Mouse (Mus musculus): ENCODE data around the gene Dusp2. TPM values are rescaled to one million over a fixed set of nuclear protein-coding genes. Genes with fewer than 3 reads are reported as not detected.

Dusp2 gene
- total and polyA plus RNA-seq, 2 experiments from 2014 or later: 10.8 to 23.0 TPM

DNA sequence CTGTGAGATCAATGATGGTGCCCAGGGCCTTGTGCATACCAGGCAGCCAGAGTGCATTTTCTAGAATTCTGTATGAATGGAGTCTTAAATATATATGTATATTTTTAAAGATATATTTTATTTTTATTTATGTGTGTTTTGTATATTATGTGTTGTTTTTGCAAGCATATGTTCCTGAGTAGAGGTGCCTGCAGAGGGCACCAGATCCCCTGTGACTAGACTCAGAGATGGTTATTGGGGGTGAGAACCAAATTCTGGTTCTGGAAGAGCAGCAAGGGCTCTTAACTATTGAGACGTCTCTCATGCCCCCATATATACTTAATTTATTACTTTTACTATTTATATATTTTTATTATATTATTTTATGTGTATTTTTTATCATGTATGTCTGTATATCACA lies 24.8 kb upstream of the Dusp2 start:
- 86% methylated on average over 1 of the region's 1 CpGs for WGBS
- TF ChIP-seq CTCF (IDR thresholded peaks at IDR 0.05): no peak
- no peak for ATAC-seq (ENCODE audit: low FRiP score)

DNA sequence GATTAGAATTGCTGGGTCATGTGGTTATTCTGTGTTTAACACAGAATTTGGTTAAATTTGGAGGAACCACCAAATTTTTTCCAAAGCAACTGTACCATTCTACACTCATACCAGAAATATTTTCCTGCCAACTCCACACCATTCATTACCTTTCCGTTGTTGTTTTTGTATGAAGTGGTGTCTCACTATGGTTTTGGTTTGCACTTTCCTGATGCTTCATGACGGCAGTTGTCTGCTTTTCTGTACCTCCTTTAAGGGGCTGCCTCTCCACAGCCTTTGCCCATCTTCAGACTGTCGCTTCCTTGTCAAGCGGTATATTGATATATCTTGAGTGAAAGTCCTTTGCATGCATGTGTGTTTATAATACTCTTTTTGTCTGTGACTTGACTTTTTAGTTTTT lies 23.2 kb upstream of the Dusp2 start:
- H3K9ac ChIP-seq (replicated peaks; ENCODE audit: low read length, poor library complexity, severe bottlenecking): no peak overlapping the region
- WGBS: 92% methylated on average over 4 of the region's 4 CpGs
- no peak overlapping the region for H3K27ac ChIP-seq (ENCODE audit: low read depth, low read length)
- no peak overlapping the region for H3K4me2 ChIP-seq (ENCODE audit: low read depth, low read length, poor library complexity, severe bottlenecking)
- H3K36me3 ChIP-seq (ENCODE audit: insufficient read depth, low read length): no peaks in the 10 kb centered on the region
- no peak for TF ChIP-seq CTCF (IDR thresholded peaks at IDR 0.05)
- no peak for ATAC-seq (ENCODE audit: low FRiP score)
- DNase-seq (ENCODE audit: low spot score): no peak
- no peaks in the 10 kb centered on the region for H3K27me3 ChIP-seq (ENCODE audit: insufficient read depth, low read length)
- H3K4me1 ChIP-seq (ENCODE audit: insufficient read depth, low read length): no peaks in the 10 kb centered on the region
- H3K4me3 ChIP-seq (ENCODE audit: low read depth, low read length): no peak overlapping the region
- H3K9me3 ChIP-seq (ENCODE audit: low read length): no peaks in the 10 kb centered on the region

More for the DNA sequence above, 24.8 kb upstream of the Dusp2 start:
- no peak for DNase-seq (ENCODE audit: low spot score)
- Histone ChIP-seq H3K4me2 (ENCODE audit: low read depth, low read length, poor library complexity, severe bottlenecking) (no peak overlapping the region), H3K36me3 (ENCODE audit: insufficient read depth, low read length) (no peaks in the 10 kb centered on the region), H3K9ac (replicated peaks; ENCODE audit: low read length, poor library complexity, severe bottlenecking) (no peak overlapping the region), H3K4me1 (ENCODE audit: insufficient read depth, low read length) (no peaks in the 10 kb centered on the region), H3K27me3 (ENCODE audit: insufficient read depth, low read length) (no peaks in the 10 kb centered on the region), H3K4me3 (ENCODE audit: low read depth, low read length) (no peak overlapping the region), H3K9me3 (ENCODE audit: low read length) (no peaks in the 10 kb centered on the region), H3K27ac (ENCODE audit: low read depth, low read length) (no peak overlapping the region)

DNA sequence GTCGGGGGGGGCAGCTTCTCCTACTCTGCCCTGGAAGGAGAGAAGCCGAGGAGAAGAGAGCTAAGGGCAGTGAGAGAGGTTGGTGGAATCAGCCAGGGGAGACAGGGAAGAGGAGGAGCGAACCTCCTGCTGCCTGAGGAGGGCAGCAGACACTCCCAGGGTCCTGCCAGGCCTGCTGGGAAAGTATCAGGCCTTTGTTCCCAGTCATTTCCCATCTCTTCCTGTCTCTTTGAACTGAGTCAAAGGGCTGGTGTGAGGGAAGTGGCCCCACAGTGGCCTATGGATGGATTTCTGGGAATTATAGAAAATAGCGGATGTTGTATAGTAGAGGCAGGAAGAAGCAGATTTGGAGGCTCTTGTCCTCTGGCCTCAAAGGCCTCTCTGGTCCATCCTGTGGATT lies 22.1 kb upstream of the Dusp2 start:
- no peaks in the 10 kb centered on the region for H3K27me3 ChIP-seq (ENCODE audit: insufficient read depth, low read length)
- H3K27ac ChIP-seq (ENCODE audit: low read depth, low read length): no peak overlapping the region
- ATAC-seq (ENCODE audit: low FRiP score): no peak
- no peaks in the 10 kb centered on the region for H3K9me3 ChIP-seq (ENCODE audit: low read length)
- 52% methylated on average over 4 of the region's 4 CpGs for WGBS
- no peaks in the 10 kb centered on the region for H3K4me1 ChIP-seq (ENCODE audit: insufficient read depth, low read length)
- no peak overlapping the region for H3K4me3 ChIP-seq (ENCODE audit: low read depth, low read length)
- peak; percentile 19 for TF ChIP-seq CTCF (IDR thresholded peaks at IDR 0.05)
- DNase-seq (ENCODE audit: low spot score): no peak
- no peak overlapping the region for H3K9ac ChIP-seq (replicated peaks; ENCODE audit: low read length, poor library complexity, severe bottlenecking)
- no peaks in the 10 kb centered on the region for H3K36me3 ChIP-seq (ENCODE audit: insufficient read depth, low read length)
- no peak overlapping the region for H3K4me2 ChIP-seq (ENCODE audit: low read depth, low read length, poor library complexity, severe bottlenecking)

DNA sequence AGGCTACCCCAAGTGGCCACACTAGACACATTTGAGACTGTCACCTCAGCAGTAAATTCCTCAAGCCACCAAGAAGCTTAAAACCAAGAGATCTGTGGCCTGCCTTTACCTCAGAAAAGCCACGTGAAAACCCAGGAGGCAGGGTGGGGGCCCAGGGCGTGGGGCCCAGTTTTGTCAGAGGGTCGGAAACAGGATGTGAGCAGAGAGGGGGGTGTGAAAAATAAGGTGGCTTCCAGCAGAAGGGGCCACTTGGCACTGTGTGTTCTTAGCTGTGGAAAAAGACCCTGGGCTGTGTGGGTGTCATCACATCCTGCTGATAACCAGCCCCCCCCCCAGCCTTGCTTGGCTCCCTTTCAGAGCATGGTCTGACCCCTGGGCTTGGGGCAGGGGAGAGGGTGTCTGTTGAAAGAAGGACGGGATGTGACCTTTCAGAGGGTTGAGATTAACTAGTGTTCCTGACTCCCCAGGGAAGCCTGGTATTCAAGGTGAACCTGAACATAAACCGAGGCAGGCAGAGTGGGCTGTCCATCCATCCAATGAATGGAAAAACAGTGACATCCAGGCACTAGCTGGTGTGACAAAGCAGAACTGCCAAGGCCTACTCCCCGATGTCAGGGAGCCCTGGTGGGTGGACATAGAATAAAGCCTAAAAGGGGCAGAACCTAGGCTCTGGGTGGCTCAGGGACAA lies 21.3 kb upstream of the Dusp2 start:
- Histone ChIP-seq H3K9me3 (ENCODE audit: low read length) (no peaks in the 10 kb centered on the region), H3K36me3 (ENCODE audit: insufficient read depth, low read length) (no peaks in the 10 kb centered on the region), H3K4me2 (ENCODE audit: low read depth, low read length, poor library complexity, severe bottlenecking) (no peak overlapping the region), H3K9ac (replicated peaks; ENCODE audit: low read length, poor library complexity, severe bottlenecking) (no peak overlapping the region), H3K27ac (ENCODE audit: low read depth, low read length) (no peak overlapping the region), H3K27me3 (ENCODE audit: insufficient read depth, low read length) (no peaks in the 10 kb centered on the region), H3K4me3 (ENCODE audit: low read depth, low read length) (no peak overlapping the region), H3K4me1 (ENCODE audit: insufficient read depth, low read length) (no peaks in the 10 kb centered on the region)
- DNase-seq (ENCODE audit: low spot score) (no peak), ATAC-seq (ENCODE audit: low FRiP score) (no peak)
- 73% methylated on average over 6 of the region's 6 CpGs for WGBS
- no peak for TF ChIP-seq CTCF (IDR thresholded peaks at IDR 0.05)

DNA sequence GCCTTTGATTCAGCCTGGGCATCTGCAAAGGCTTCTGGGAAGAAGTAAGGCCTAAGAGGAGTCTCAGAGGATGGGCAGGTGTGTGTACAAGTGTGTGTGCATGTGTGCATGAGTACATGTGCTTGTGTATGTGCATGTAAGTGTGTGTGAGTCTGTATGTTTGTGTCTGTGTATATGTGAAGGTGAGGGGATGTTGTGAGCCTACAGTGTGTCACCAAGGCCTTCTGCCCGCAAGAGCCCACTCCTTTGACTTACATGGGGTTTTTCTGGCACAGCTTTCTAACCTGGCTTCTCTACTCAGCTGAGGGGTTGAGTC lies 20.8 kb upstream of the Dusp2 start:
- TF ChIP-seq CTCF (IDR thresholded peaks at IDR 0.05): no peak
- WGBS: 94% methylated on average over 1 of the region's 1 CpGs

DNA sequence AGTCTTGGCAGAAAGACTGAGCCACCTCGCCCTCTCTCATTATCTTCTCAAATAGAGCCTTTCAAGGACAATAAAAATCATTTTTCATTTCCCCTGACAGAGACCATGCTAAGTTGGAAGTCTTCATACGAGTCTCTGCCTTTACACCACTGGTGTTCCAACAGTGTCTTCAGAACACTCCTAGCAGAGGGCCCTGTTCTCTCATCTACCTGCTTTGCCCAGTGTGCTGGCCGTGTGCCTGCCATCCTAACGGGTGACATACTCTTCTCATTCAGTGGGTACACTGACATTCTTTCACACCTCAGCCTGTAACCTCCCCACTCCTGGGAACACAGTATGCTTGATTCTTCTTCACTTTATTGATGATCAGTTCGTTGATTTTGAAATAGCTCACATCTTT lies 19.5 kb upstream of the Dusp2 start:
- Histone ChIP-seq H3K9ac (replicated peaks; ENCODE audit: low read length, poor library complexity, severe bottlenecking) (no peak overlapping the region), H3K36me3 (ENCODE audit: insufficient read depth, low read length) (no peaks in the 10 kb centered on the region), H3K9me3 (ENCODE audit: low read length) (no peaks in the 10 kb centered on the region), H3K27ac (ENCODE audit: low read depth, low read length) (no peak overlapping the region), H3K4me3 (ENCODE audit: low read depth, low read length) (no peak overlapping the region), H3K27me3 (ENCODE audit: insufficient read depth, low read length) (no peaks in the 10 kb centered on the region), H3K4me1 (ENCODE audit: insufficient read depth, low read length) (no peaks in the 10 kb centered on the region), H3K4me2 (ENCODE audit: low read depth, low read length, poor library complexity, severe bottlenecking) (no peak overlapping the region)
- DNase-seq (ENCODE audit: low spot score) (no peak), ATAC-seq (ENCODE audit: low FRiP score) (no peak)
- WGBS: 82% methylated on average over 5 of the region's 5 CpGs
- no peak for TF ChIP-seq CTCF (IDR thresholded peaks at IDR 0.05)

More for the DNA sequence above, 20.8 kb upstream of the Dusp2 start:
- no peak for ATAC-seq (ENCODE audit: low FRiP score)
- DNase-seq (ENCODE audit: low spot score): no peak
- no peaks in the 10 kb centered on the region for H3K36me3 ChIP-seq (ENCODE audit: insufficient read depth, low read length)
- H3K27me3 ChIP-seq (ENCODE audit: insufficient read depth, low read length): no peaks in the 10 kb centered on the region
- no peak overlapping the region for H3K27ac ChIP-seq (ENCODE audit: low read depth, low read length)
- no peak overlapping the region for H3K4me3 ChIP-seq (ENCODE audit: low read depth, low read length)
- H3K4me1 ChIP-seq (ENCODE audit: insufficient read depth, low read length): no peaks in the 10 kb centered on the region
- no peak overlapping the region for H3K4me2 ChIP-seq (ENCODE audit: low read depth, low read length, poor library complexity, severe bottlenecking)
- no peak overlapping the region for H3K9ac ChIP-seq (replicated peaks; ENCODE audit: low read length, poor library complexity, severe bottlenecking)
- no peaks in the 10 kb centered on the region for H3K9me3 ChIP-seq (ENCODE audit: low read length)

Data from midbrain, postnatal 0 days (tissue).